Mouse (Mus musculus): ENCODE data around the gene Gm11627. TPM values are rescaled to one million over a fixed set of nuclear protein-coding genes. Genes with fewer than 3 reads are reported as not detected.

The Gm11627 gene
- polyA plus RNA-seq (2012; fragmentation: generic; extraction: Trizol), result 1.9 TPM

GRCm38 (mm10) chr11:102579165-102580033 is at the start of gene Gm11627:
Gm11627 (minus strand) TSS chr11:102579461.
- H3K36me3 ChIP-seq (ENCODE audit: control insufficient read depth, insufficient read depth), result no peaks in the 10 kb centered on the region
- H3K4me3 ChIP-seq, result peak within 1 kb of the TSS; percentile 11
- H3K27me3 ChIP-seq (ENCODE audit: control insufficient read depth, insufficient read depth, insufficient read length), result no peaks in the 10 kb centered on the region
- no peaks in the 10 kb centered on the region for H3K79me2 ChIP-seq (ENCODE audit: control insufficient read depth, insufficient read depth)
- TF ChIP-seq USF1 (IDR thresholded peaks at IDR 0.05; ENCODE audit: low read depth), result no peak
- TF ChIP-seq POLR2A (IDR thresholded peaks at IDR 0.05; ENCODE audit: insufficient read length, low read depth), result no peak
- no peak for TF ChIP-seq E2F4 (IDR thresholded peaks at IDR 0.05; ENCODE audit: insufficient read depth)
- H3ac ChIP-seq (ENCODE audit: control insufficient read depth, insufficient read length), result no peak within 1 kb of the TSS
- H3K4me2 ChIP-seq (ENCODE audit: low read depth), result peak within 1 kb of the TSS; percentile 65

GRCm38 (mm10) chr11:102628529-102628928 is 49.3 kb upstream of the Gm11627 start:
- Histone ChIP-seq H3K4me3 (no peak overlapping the region), H3K36me3 (ENCODE audit: control insufficient read depth, insufficient read depth) (no peaks in the 10 kb centered on the region), H3K27me3 (ENCODE audit: control insufficient read depth, insufficient read depth, insufficient read length) (no peaks in the 10 kb centered on the region), H3ac (ENCODE audit: control insufficient read depth, insufficient read length) (no peak overlapping the region), H3K4me2 (ENCODE audit: low read depth) (peak overlapping the region; percentile 51), H3K79me2 (ENCODE audit: control insufficient read depth, insufficient read depth) (no peaks in the 10 kb centered on the region)
- TF ChIP-seq TCF12 (IDR thresholded peaks at IDR 0.05; ENCODE audit: insufficient read depth, poor library complexity, severe bottlenecking) (peak; percentile 85), POLR2AphosphoS2 (IDR thresholded peaks at IDR 0.05; ENCODE audit: insufficient read length, low read depth) (no peak), TCF3 (IDR thresholded peaks at IDR 0.05; ENCODE audit: insufficient read length, low read depth) (peak; percentile 79), MAX (IDR thresholded peaks at IDR 0.05; ENCODE audit: low read depth) (no peak), MYOG (IDR thresholded peaks at IDR 0.05; ENCODE audit: control insufficient read depth in 1 of 3, insufficient read depth in 1 of 3, insufficient read length in 2 of 3, low read depth in 2 of 3) (peak; percentile 69 to 98 (median 94)), MYOD1 (IDR thresholded peaks at IDR 0.05; ENCODE audit: control insufficient read depth in 1 of 3, insufficient read length in 2 of 3, low read depth in 2 of 3) (peak in 2 of 3 experiments; percentile 93 to 94), E2F4 (IDR thresholded peaks at IDR 0.05; ENCODE audit: insufficient read depth) (no peak)

GRCm38 (mm10) chr11:102627171-102627931 is 48.1 kb upstream of the Gm11627 start:
- no peak overlapping the region for H3K4me3 ChIP-seq
- no peak overlapping the region for H3ac ChIP-seq (ENCODE audit: control insufficient read depth, insufficient read length)
- TF ChIP-seq REST (IDR thresholded peaks at IDR 0.05; ENCODE audit: insufficient read depth, insufficient read length), result no peak
- TF ChIP-seq CEBPB (IDR thresholded peaks at IDR 0.05; ENCODE audit: insufficient read depth, poor library complexity, severe bottlenecking), result no peak
- TF ChIP-seq MYOD1 (IDR thresholded peaks at IDR 0.05; ENCODE audit: control insufficient read depth in 1 of 3, insufficient read length in 2 of 3, low read depth in 2 of 3), result peak in 2 of 3 experiments; percentile 84 to 88
- peak; percentile 66 for TF ChIP-seq TCF12 (IDR thresholded peaks at IDR 0.05; ENCODE audit: insufficient read depth, poor library complexity, severe bottlenecking)
- no peak for TF ChIP-seq SRF (IDR thresholded peaks at IDR 0.05; ENCODE audit: control insufficient read depth, insufficient read length, low read depth)
- peak; percentile 56 for TF ChIP-seq TCF3 (IDR thresholded peaks at IDR 0.05; ENCODE audit: insufficient read length, low read depth)
- TF ChIP-seq USF1 (IDR thresholded peaks at IDR 0.05; ENCODE audit: low read depth), result no peak
- peak in 2 of 3 experiments; percentile 83 to 89 for TF ChIP-seq MYOG (IDR thresholded peaks at IDR 0.05; ENCODE audit: control insufficient read depth in 1 of 3, insufficient read depth in 1 of 3, insufficient read length in 2 of 3, low read depth in 2 of 3)
- H3K27me3 ChIP-seq (ENCODE audit: control insufficient read depth, insufficient read depth, insufficient read length), result no peaks in the 10 kb centered on the region
- H3K79me2 ChIP-seq (ENCODE audit: control insufficient read depth, insufficient read depth), result no peaks in the 10 kb centered on the region
- no peaks in the 10 kb centered on the region for H3K36me3 ChIP-seq (ENCODE audit: control insufficient read depth, insufficient read depth)
- H3K4me2 ChIP-seq (ENCODE audit: low read depth), result no peak overlapping the region

GRCm38 (mm10) chr11:102624888-102625407 is 45.7 kb upstream of the Gm11627 start:
- H3K4me2 ChIP-seq (ENCODE audit: low read depth), result no peak overlapping the region
- no peaks in the 10 kb centered on the region for H3K36me3 ChIP-seq (ENCODE audit: control insufficient read depth, insufficient read depth)
- TF ChIP-seq TCF3 (IDR thresholded peaks at IDR 0.05; ENCODE audit: insufficient read length, low read depth), result no peak
- TF ChIP-seq REST (IDR thresholded peaks at IDR 0.05; ENCODE audit: insufficient read depth, insufficient read length), result no peak
- TF ChIP-seq MYOG (IDR thresholded peaks at IDR 0.05; ENCODE audit: control insufficient read depth in 1 of 3, insufficient read depth in 1 of 3, insufficient read length in 2 of 3, low read depth in 2 of 3), result no peak
- TF ChIP-seq TCF12 (IDR thresholded peaks at IDR 0.05; ENCODE audit: insufficient read depth, poor library complexity, severe bottlenecking), result no peak
- TF ChIP-seq SRF (IDR thresholded peaks at IDR 0.05; ENCODE audit: control insufficient read depth, insufficient read length, low read depth), result no peak
- no peak for TF ChIP-seq POLR2A (IDR thresholded peaks at IDR 0.05; ENCODE audit: insufficient read length, low read depth)
- no peak for TF ChIP-seq MYOD1 (IDR thresholded peaks at IDR 0.05; ENCODE audit: control insufficient read depth in 1 of 3, insufficient read length in 2 of 3, low read depth in 2 of 3)
- TF ChIP-seq POLR2AphosphoS2 (IDR thresholded peaks at IDR 0.05; ENCODE audit: insufficient read length, low read depth), result no peak
- no peak for TF ChIP-seq E2F4 (IDR thresholded peaks at IDR 0.05; ENCODE audit: insufficient read depth)
- TF ChIP-seq MAX (IDR thresholded peaks at IDR 0.05; ENCODE audit: low read depth), result no peak
- TF ChIP-seq USF1 (IDR thresholded peaks at IDR 0.05; ENCODE audit: low read depth), result no peak
- no peaks in the 10 kb centered on the region for H3K27me3 ChIP-seq (ENCODE audit: control insufficient read depth, insufficient read depth, insufficient read length)
- no peak overlapping the region for H3ac ChIP-seq (ENCODE audit: control insufficient read depth, insufficient read length)
- H3K4me3 ChIP-seq, result no peak overlapping the region
- no peaks in the 10 kb centered on the region for H3K79me2 ChIP-seq (ENCODE audit: control insufficient read depth, insufficient read depth)

All from myocyte (in vitro differentiated cells).